Mouse (Mus musculus): ENCODE results near the gene Ddx21. TPM values are rescaled to one million over a fixed set of nuclear protein-coding genes. Genes with fewer than 3 reads are reported as not detected.

Ddx21 gene
- total and polyA plus RNA-seq, 3 experiments, result 114 to 327 (median 145) TPM

GRCm38 (mm10) chr10:62534509-62534908 is 67.6 kb downstream of the Ddx21 start:
- Histone ChIP-seq H3K79me2 (replicated peaks; ENCODE audit: control insufficient read depth, extremely low read depth, insufficient read depth, poor library complexity, severe bottlenecking) (no peaks in the 10 kb centered on the region), H3K36me3 (replicated peaks in 1 of 2; ENCODE audit: control insufficient read depth in 1 of 2, insufficient read depth in 1 of 2, low read length in 1 of 2) (peaks cover 7 to 8% of the 10 kb centered on the region in 2 experiments), H3K4me1 (ENCODE audit: control insufficient read depth in 1 of 2, insufficient read depth in 2 of 2) (peaks cover 10 to 18% of the 10 kb centered on the region in 2 experiments; a peak in 3 of 4 replicates), H3K9me3 (replicated peaks; ENCODE audit: low read length) (no peaks in the 10 kb centered on the region), H3K27me3 (replicated peaks) (no peaks in the 10 kb centered on the region), H3K4me2 (ENCODE audit: insufficient read depth, low read depth, poor library complexity, severe bottlenecking) (no peak overlapping the region), H3K4me3 (replicated peaks in 1 of 3; ENCODE audit: low read depth in 2 of 3, low read length in 2 of 3, poor library complexity in 1 of 3) (no peak overlapping the region), H3K9ac (ENCODE audit: insufficient read depth, low read depth) (no peak overlapping the region), H3K27ac (ENCODE audit: insufficient read depth, low read depth) (no peak overlapping the region)
- in situ Hi-C loops (cut with MboI; ENCODE audit: low pct_ligation_motif_present, low pct_unique_long_range_greater_than_20kb, low sequenced_read_pairs), result no loop called here
- dilution Hi-C loops (cut with MboI; ENCODE audit: extremely low pct_ligation_motif_present, extremely low pct_unique_long_range_greater_than_20kb, low sequenced_read_pairs), result no loop called here
- TF ChIP-seq RCOR1 (conservative IDR thresholded peaks at IDR 0.05; ENCODE audit: low read depth, low read length), result no peak
- no peak for TF ChIP-seq HCFC1 (IDR thresholded peaks at IDR 0.05; ENCODE audit: low read depth, low read length)
- no peak for TF ChIP-seq TBP (conservative IDR thresholded peaks at IDR 0.05; ENCODE audit: low read depth, low read length)
- DNase-seq (ENCODE audit: extremely low read depth), result no peak

DNA sequence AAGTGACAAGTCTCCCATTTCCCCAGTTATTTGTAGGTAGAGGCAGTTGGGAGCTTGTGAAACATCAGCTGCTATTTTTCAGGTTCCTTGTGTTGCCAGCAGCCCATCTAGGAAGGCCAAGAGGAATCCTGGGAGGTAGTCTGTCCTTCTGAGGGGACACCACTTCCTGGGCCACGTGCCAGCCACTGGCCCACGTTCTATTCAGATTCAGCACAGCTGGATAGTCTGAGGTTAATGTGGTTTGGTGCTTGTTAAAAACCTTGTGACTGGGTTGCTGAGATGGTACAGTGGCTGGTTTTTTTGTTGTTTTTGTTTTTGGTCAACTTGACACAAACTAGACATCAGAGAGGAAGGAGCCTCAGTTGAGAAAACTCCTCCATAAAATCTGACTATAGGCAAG is 69.2 kb downstream of the Ddx21 start:
- no peaks in the 10 kb centered on the region for H3K9me3 ChIP-seq (replicated peaks; ENCODE audit: low read length)
- in situ Hi-C loops (cut with MboI; ENCODE audit: low pct_ligation_motif_present, low pct_unique_long_range_greater_than_20kb, low sequenced_read_pairs) (no loop called here), dilution Hi-C loops (cut with MboI; ENCODE audit: extremely low pct_ligation_motif_present, extremely low pct_unique_long_range_greater_than_20kb, low sequenced_read_pairs) (no loop called here)
- no peaks in the 10 kb centered on the region for H3K27me3 ChIP-seq (replicated peaks)
- no peak for DNase-seq (ENCODE audit: extremely low read depth)
- no peak overlapping the region for H3K4me3 ChIP-seq (replicated peaks in 1 of 3; ENCODE audit: low read depth in 2 of 3, low read length in 2 of 3, poor library complexity in 1 of 3)
- H3K27ac ChIP-seq (ENCODE audit: insufficient read depth, low read depth), result no peak overlapping the region
- no peak overlapping the region for H3K9ac ChIP-seq (ENCODE audit: insufficient read depth, low read depth)
- H3K36me3 ChIP-seq (replicated peaks in 1 of 2; ENCODE audit: control insufficient read depth in 1 of 2, insufficient read depth in 1 of 2, low read length in 1 of 2), result no peaks in the 10 kb centered on the region
- H3K4me2 ChIP-seq (ENCODE audit: insufficient read depth, low read depth, poor library complexity, severe bottlenecking), result no peak overlapping the region
- no peak for TF ChIP-seq PAX5 (IDR thresholded peaks at IDR 0.05; ENCODE audit: low read length)
- TF ChIP-seq MAZ (IDR thresholded peaks at IDR 0.05; ENCODE audit: low read depth, low read length), result no peak
- 0 out of 2 replicates have a peak, but pooled peaks have one; percentile 32 for TF ChIP-seq MAX (IDR thresholded peaks at IDR 0.05; ENCODE audit: low read length)
- 0 out of 2 replicates have a peak, but pooled peaks have one; percentile 24 for TF ChIP-seq ELF1 (IDR thresholded peaks at IDR 0.05; ENCODE audit: low read depth, low read length)
- TF ChIP-seq KAT2A (IDR thresholded peaks at IDR 0.05; ENCODE audit: insufficient replicate concordance, low read length), result no peak
- TF ChIP-seq MEF2A (IDR thresholded peaks at IDR 0.05; ENCODE audit: borderline replicate concordance, low read depth, low read length), result no peak
- TF ChIP-seq MYC (IDR thresholded peaks at IDR 0.05; ENCODE audit: low read depth, low read length), result peak; percentile 41; the same call in 1 of the 2 replicates
- TF ChIP-seq ZKSCAN1 (IDR thresholded peaks at IDR 0.05; ENCODE audit: borderline replicate concordance, low read depth, low read length), result no peak
- peak; percentile 92 for TF ChIP-seq BHLHE40 (IDR thresholded peaks at IDR 0.05; ENCODE audit: low read depth, low read length)
- peak; percentile 72 for TF ChIP-seq ETS1 (conservative IDR thresholded peaks at IDR 0.05; ENCODE audit: low read depth, low read length)
- H3K79me2 ChIP-seq (replicated peaks; ENCODE audit: control insufficient read depth, extremely low read depth, insufficient read depth, poor library complexity, severe bottlenecking), result no peaks in the 10 kb centered on the region
- H3K4me1 ChIP-seq (ENCODE audit: control insufficient read depth in 1 of 2, insufficient read depth in 2 of 2), result peaks cover 10 to 17% of the 10 kb centered on the region in 2 experiments; a peak in 3 of 4 replicates

Other genes with a start within 250 kb of the Ddx21 start
- 14.7 and 23.4 TPM in 2 replicates for gene Hk1, start 222.4 kb downstream of the Ddx21 start, total RNA-seq (2012; rRNA removed)
- 9.3 and 9.9 TPM in 2 replicates for gene Hk1, start 222.4 kb downstream of the Ddx21 start, total RNA-seq (2014; rRNA removed)
- 30.1 and 31.8 TPM in 2 replicates for gene Hk1, start 222.4 kb downstream of the Ddx21 start, polyA plus RNA-seq (2012; ENCODE audit: insufficient read length, low read depth)
- not detected in 2 replicates for gene Hkdc1, start 179.8 kb downstream of the Ddx21 start, total RNA-seq (2012; rRNA removed)
- gene Hkdc1, start 179.8 kb downstream of the Ddx21 start, total RNA-seq (2014; rRNA removed), result not detected in 2 replicates
- gene Hkdc1, start 179.8 kb downstream of the Ddx21 start, polyA plus RNA-seq (2012; ENCODE audit: insufficient read length, low read depth), result not detected in 2 replicates
- 0.68 and 0.97 TPM in 2 replicates for gene 4930507D05Rik, start 152.8 kb downstream of the Ddx21 start, total RNA-seq (2012; rRNA removed)
- 0.32 and 0.39 TPM in 2 replicates for gene 4930507D05Rik, start 152.8 kb downstream of the Ddx21 start, total RNA-seq (2014; rRNA removed)
- gene 4930507D05Rik, start 152.8 kb downstream of the Ddx21 start, polyA plus RNA-seq (2012; ENCODE audit: insufficient read length, low read depth), result 0.14 and 0.27 TPM in 2 replicates
- 41.5 and 45.7 TPM in 2 replicates for gene Supv3l1, start 152.5 kb downstream of the Ddx21 start, total RNA-seq (2012; rRNA removed)
- 69.3 and 69.5 TPM in 2 replicates for gene Supv3l1, start 152.5 kb downstream of the Ddx21 start, total RNA-seq (2014; rRNA removed)
- 62.0 and 62.7 TPM in 2 replicates for gene Supv3l1, start 152.5 kb downstream of the Ddx21 start, polyA plus RNA-seq (2012; ENCODE audit: insufficient read length, low read depth)
- 14.2 and 17.1 TPM in 2 replicates for gene Vps26a, start 115.5 kb downstream of the Ddx21 start, total RNA-seq (2012; rRNA removed)
- gene Vps26a, start 115.5 kb downstream of the Ddx21 start, total RNA-seq (2014; rRNA removed), result 33.5 and 37.6 TPM in 2 replicates
- gene Vps26a, start 115.5 kb downstream of the Ddx21 start, polyA plus RNA-seq (2012; ENCODE audit: insufficient read length, low read depth), result 32.3 and 32.5 TPM in 2 replicates
- 334 and 519 TPM in 2 replicates for gene Srgn, start 74.8 kb downstream of the Ddx21 start, total RNA-seq (2012; rRNA removed)
- 516 and 530 TPM in 2 replicates for gene Srgn, start 74.8 kb downstream of the Ddx21 start, total RNA-seq (2014; rRNA removed)
- gene Srgn, start 74.8 kb downstream of the Ddx21 start, polyA plus RNA-seq (2012; ENCODE audit: insufficient read length, low read depth), result 154 and 189 TPM in 2 replicates
- 14.6 and 15.3 TPM in 2 replicates for gene Kif1bp, start 23.8 kb downstream of the Ddx21 start, total RNA-seq (2012; rRNA removed)
- 12.9 and 13.3 TPM in 2 replicates for gene Kif1bp, start 23.8 kb downstream of the Ddx21 start, total RNA-seq (2014; rRNA removed)
- 22.5 and 23.1 TPM in 2 replicates for gene Kif1bp, start 23.8 kb downstream of the Ddx21 start, polyA plus RNA-seq (2012; ENCODE audit: insufficient read length, low read depth)
- gene Ddx50, start 48.9 kb upstream of the Ddx21 start, total RNA-seq (2012; rRNA removed), result 47.2 and 50.5 TPM in 2 replicates
- 58.7 and 69.2 TPM in 2 replicates for gene Ddx50, start 48.9 kb upstream of the Ddx21 start, total RNA-seq (2014; rRNA removed)
- gene Ddx50, start 48.9 kb upstream of the Ddx21 start, polyA plus RNA-seq (2012; ENCODE audit: insufficient read length, low read depth), result 73.5 and 74.4 TPM in 2 replicates
- 0.17 TPM in 2 replicates for gene Stox1, start 123.8 kb upstream of the Ddx21 start, total RNA-seq (2012; rRNA removed)
- not detected in 2 replicates for gene Stox1, start 123.8 kb upstream of the Ddx21 start, total RNA-seq (2014; rRNA removed)
- gene Stox1, start 123.8 kb upstream of the Ddx21 start, polyA plus RNA-seq (2012; ENCODE audit: insufficient read length, low read depth), result not detected in 2 replicates
- 41.5 and 57.0 TPM in 2 replicates for gene Ccar1, start 190.0 kb upstream of the Ddx21 start, total RNA-seq (2012; rRNA removed)
- 43.1 and 48.4 TPM in 2 replicates for gene Ccar1, start 190.0 kb upstream of the Ddx21 start, total RNA-seq (2014; rRNA removed)
- 125 and 134 TPM in 2 replicates for gene Ccar1, start 190.0 kb upstream of the Ddx21 start, polyA plus RNA-seq (2012; ENCODE audit: insufficient read length, low read depth)